Mouse (Mus musculus) CD4-positive, CD25-positive, alpha-beta regulatory T cell (primary cell): ENCODE measurements around the gene Slc41a3. TPM values are rescaled to one million over a fixed set of nuclear protein-coding genes. Genes with fewer than 3 reads are reported as not detected.

Experiments used
- polyA plus RNA-seq: library from polyadenylated mRNA; unstranded; fragments of 100-300 nt; shearing (Covaris generic); gene quantifications from one replicate; pipeline ENCODE4 v1.2.1, GENCODE M21; 2017

Gene Slc41a3
- polyA plus RNA-seq = 13.8 TPM

DNA sequence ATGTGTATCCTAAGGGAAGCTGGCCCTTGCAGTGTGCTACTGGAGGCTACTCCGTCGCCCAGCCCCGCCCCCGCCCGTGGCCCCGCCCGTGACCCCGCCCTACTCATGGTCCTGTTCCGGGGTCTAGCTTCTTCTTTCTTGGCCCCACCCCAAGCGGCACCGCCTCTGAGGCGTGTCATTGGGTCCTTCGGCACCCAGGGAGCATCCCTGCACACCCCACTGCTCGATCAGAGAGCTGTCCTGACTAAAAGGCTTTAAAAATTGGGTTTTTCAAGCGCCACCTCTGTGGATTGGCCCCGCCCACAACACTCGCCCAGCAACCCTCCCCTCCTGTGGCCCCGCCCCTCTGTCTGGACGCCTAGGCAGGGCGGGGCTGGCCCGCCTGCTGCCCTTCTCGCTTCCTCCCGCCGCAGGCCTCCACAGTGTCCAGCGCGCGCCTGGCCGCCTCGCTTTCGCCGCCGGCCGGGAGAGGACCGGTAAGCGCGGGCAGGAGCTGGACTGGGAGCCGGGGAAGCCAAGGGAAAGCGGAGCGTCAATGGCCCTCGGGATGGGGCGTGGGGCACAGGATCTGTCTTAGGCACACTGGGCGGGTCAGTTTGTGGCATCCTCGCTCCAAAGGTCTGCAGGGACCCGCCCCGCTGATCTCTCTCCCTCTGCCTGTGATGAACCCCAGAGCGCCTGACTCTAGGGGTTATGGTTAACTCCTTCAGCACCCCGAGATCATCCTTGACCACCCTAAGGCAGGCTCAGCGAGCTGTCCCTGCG, at the start of gene Slc41a3:
TSS of gene Slc41a3 (plus strand) at position 193 of the 765 bp plus-strand sequence.

Other genes starting within 250 kb of the Slc41a3 start
- 34.8 TPM for gene Zxdc, start 235.2 kb upstream of the Slc41a3 start, polyA plus RNA-seq
- 0.16 TPM for gene Cfap100, start 175.9 kb upstream of the Slc41a3 start, polyA plus RNA-seq
- not detected for gene Klf15, start 142.1 kb upstream of the Slc41a3 start, polyA plus RNA-seq
- gene Aldh1l1, start 118.3 kb upstream of the Slc41a3 start, polyA plus RNA-seq = 0.47 TPM